Mouse (Mus musculus): Measurements from ENCODE around the gene Man2b1. TPM values are rescaled to one million over a fixed set of nuclear protein-coding genes. Genes with fewer than 3 reads are reported as not detected.
"Not testable (repeated sequence)": the region's sequence is repeated elsewhere in the genome, so short reads cannot be mapped to it uniquely, and the experiment has no call there.

The Man2b1 gene
- polyA plus RNA-seq, 1 experiment from 2014 or later, result 45.5 TPM

GRCm38 (mm10) chr8:85073041-85073612 lies 9.9 kb upstream of the Man2b1 start:
- no peak for TF ChIP-seq CTCF (IDR thresholded peaks at IDR 0.05)
- in situ Hi-C loops (cut with MboI; ENCODE audit: low pct_unique_long_range_greater_than_20kb), result no loop called here
- ATAC-seq (no peak), DNase-seq (ENCODE audit: low read depth, low spot score) (no peak)
- POLR2A ChIA-PET, result no interaction called here
- H3K27me3 ChIP-seq, result no peaks in the 10 kb centered on the region
- CTCF ChIA-PET, result interaction anchor here (1.2 kb wide), 1 partner anchor 10 kb away, joined by 3 read pairs; no protein-coding TSS in a partner anchor

DNA sequence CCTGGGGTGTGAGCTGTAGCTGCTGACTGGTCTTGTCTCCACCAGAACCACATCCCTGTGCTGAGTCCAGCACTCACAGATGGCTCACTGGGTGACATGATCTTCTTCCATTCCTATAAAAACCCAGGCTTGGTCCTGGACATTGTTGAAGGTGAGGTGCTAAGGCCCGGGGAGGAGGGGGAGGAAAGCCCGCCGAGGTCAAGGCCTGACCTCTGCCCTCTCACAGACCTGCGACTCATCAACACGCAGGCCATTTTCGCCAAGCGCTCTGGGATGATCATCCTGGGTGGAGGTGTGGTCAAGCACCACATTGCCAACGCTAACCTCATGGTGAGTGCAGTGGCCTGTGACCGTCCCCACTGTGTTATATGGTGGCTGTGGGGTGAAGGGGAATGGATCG lies 8.9 kb upstream of the Man2b1 start:
- DNase-seq (ENCODE audit: low read depth, low spot score) (no peak), ATAC-seq (no peak)
- CTCF ChIA-PET, result no interaction called here
- no peak for TF ChIP-seq CTCF (IDR thresholded peaks at IDR 0.05)
- H3K27me3 ChIP-seq, result no peaks in the 10 kb centered on the region
- POLR2A ChIA-PET, result no interaction called here
- in situ Hi-C loops (cut with MboI; ENCODE audit: low pct_unique_long_range_greater_than_20kb), result no loop called here

DNA sequence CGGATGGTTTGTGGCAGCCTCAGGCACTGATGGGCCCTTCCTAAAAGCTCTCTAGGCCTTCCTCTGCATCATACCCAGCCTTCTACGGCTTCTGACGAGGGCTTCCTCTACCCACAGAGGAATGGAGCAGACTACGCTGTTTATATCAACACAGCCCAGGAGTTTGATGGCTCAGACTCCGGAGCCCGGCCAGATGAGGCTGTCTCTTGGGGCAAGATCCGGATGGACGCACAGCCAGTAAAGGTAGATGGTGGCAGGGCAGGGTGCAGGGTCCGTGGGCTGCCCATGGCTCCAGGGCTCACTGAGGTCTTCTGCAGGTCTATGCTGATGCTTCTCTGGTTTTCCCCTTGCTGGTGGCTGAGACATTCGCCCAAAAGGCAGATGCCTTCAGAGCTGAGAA lies 8.5 kb upstream of the Man2b1 start:
- ChIA-PET POLR2A (no interaction called here), CTCF (no interaction called here)
- no peak for ATAC-seq
- DNase-seq (ENCODE audit: low read depth, low spot score), result no peak
- no peak for TF ChIP-seq CTCF (IDR thresholded peaks at IDR 0.05)
- in situ Hi-C loops (cut with MboI; ENCODE audit: low pct_unique_long_range_greater_than_20kb), result no loop called here
- no peaks in the 10 kb centered on the region for H3K27me3 ChIP-seq

DNA sequence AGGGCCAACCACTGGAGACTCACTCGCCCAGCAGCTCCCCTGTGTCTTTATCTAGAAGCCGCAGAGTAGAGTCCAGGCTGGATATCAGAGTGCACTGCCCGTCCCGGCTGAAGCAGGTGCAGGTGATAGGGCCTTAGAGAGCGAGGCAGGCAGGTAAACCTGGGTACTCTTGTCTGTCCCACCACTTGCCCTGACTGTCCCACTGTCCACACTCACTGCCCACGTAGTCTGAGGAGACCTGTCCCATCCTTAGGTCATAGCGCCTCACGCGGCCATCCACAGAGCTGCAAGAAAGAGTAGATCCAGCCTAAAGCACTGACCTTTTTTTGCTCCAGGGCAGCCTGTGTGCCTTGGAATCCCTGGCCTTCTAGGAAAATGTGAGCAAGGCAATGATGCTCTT lies 7.1 kb upstream of the Man2b1 start:
- ChIA-PET POLR2A (interaction anchor here (0.7 to 1.1 kb wide), 3 partner anchors 16 to 40 kb away, joined by 3 to 4 read pairs (median 3); partner anchors contain the start of genes Fbxw9 and Tnpo2), CTCF (interaction anchor here (0.9 to 2.7 kb wide), 9 partner anchors 9 to 95 kb away, joined by 3 to 10 read pairs (median 3); partner anchors contain the start of genes Gm5741 and Tnpo2)
- DNase-seq (ENCODE audit: low read depth, low spot score) (no peak), ATAC-seq (peak; percentile 29)
- H3K27me3 ChIP-seq, result no peaks in the 10 kb centered on the region
- TF ChIP-seq CTCF (IDR thresholded peaks at IDR 0.05), result no peak
- in situ Hi-C loops (cut with MboI; ENCODE audit: low pct_unique_long_range_greater_than_20kb), result no loop called here

DNA sequence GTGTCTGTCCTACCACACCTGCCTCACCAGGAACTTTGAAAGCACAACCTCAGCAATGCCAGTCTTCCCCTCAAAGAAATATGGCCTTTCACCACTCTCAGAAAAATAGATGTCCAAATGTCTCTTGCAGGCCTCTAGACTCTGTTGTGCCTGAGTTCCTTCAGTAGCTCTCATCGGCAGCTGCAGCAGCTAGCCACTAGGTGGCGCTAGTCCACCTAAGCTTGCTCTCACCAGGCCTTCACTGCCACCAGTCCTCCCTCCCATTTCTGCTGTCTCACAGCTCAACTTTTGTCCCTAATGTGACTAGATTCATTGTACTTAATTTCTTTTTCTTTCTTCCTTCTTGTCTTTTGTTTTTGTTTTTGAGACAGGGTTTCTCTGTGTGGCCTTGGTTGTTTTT lies 6.1 kb upstream of the Man2b1 start:
- no peak for TF ChIP-seq CTCF (IDR thresholded peaks at IDR 0.05)
- ATAC-seq (peak; percentile 33), DNase-seq (ENCODE audit: low read depth, low spot score) (no peak)
- ChIA-PET CTCF (interaction anchor here (0.6 to 2.7 kb wide), 12 partner anchors 8 to 94 kb away, joined by 3 to 10 read pairs (median 3); partner anchors contain the start of genes Gm5741 and Tnpo2), POLR2A (no interaction called here)
- H3K27me3 ChIP-seq, result no peaks in the 10 kb centered on the region
- in situ Hi-C loops (cut with MboI; ENCODE audit: low pct_unique_long_range_greater_than_20kb), result no loop called here

- ChIA-PET CTCF (no interaction called here), POLR2A (interaction anchor here (0.8 kb wide), 1 partner anchor 9 kb away, joined by 3 read pairs; no protein-coding TSS in a partner anchor)
- no peak for ATAC-seq
- in situ Hi-C loops (cut with MboI; ENCODE audit: low pct_unique_long_range_greater_than_20kb), result no loop called here
- no peak for TF ChIP-seq CTCF (IDR thresholded peaks at IDR 0.05)
- DNase-seq (ENCODE audit: low read depth, low spot score), result no peak
- H3K27me3 ChIP-seq, result no peaks in the 10 kb centered on the region
Measured at GRCm38 (mm10) chr8:85080214-85080531, 2.9 kb upstream of the Man2b1 start.

DNA sequence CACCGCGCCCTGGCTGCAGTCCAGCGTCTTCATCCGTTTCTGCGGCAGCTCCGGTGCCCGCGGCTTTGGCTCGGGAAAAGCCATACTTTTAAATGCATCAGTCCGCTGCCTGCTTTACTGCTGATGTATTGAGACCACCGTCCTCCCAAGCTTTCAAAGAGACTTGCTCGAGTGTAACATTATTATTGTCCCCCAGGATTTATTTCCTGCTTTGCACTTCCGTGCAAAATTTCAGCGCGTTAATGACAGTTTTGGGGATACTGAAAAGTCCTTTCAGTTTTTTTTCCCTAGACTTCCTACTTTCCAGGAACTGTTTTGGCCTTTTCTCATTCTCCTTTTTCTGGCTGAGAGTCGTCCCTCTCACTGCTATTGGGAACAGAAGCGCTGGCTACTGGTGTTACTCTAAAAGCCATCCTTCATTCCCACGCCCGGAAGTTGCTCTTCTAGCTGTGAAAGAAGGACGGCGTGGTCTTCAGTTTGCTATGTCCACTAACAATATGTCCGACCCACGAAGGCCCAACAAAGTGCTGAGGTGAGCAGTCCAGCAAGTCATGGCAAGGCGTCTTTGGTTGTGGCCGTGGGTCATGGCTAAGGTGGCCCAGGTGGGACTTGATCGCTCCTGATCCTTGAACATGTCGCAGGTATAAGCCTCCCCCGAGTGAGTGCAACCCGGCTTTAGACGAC lies 2.4 kb upstream of the Man2b1 start, which contains the start of gene Wdr83os:
Gene Wdr83os, plus strand, starts transcription at position 209 of the 684 bp plus-strand sequence.
- ChIA-PET CTCF (no interaction called here), POLR2A (interaction anchor here (0.8 kb wide), 1 partner anchor 8 kb away, joined by 3 read pairs; no protein-coding TSS in a partner anchor)
- in situ Hi-C loops (cut with MboI; ENCODE audit: low pct_unique_long_range_greater_than_20kb), result no loop called here
- DNase-seq (ENCODE audit: low read depth, low spot score), result no peak
- H3K27me3 ChIP-seq, result no peaks in the 10 kb centered on the region
- no peak for ATAC-seq
- TF ChIP-seq CTCF (IDR thresholded peaks at IDR 0.05), result no peak

- DNase-seq (ENCODE audit: low read depth, low spot score), result no peak
- ATAC-seq, result peak; percentile 27
- in situ Hi-C loops (cut with MboI; ENCODE audit: low pct_unique_long_range_greater_than_20kb), result no loop called here
- TF ChIP-seq CTCF (IDR thresholded peaks at IDR 0.05), result no peak
- H3K27me3 ChIP-seq, result no peaks in the 10 kb centered on the region
- ChIA-PET CTCF (interaction anchor here (1.4 kb wide), 1 partner anchor 14 kb away, joined by 3 read pairs; no protein-coding TSS in a partner anchor), POLR2A (no interaction called here)
Measured at GRCm38 (mm10) chr8:85081216-85081555, 1.9 kb upstream of the Man2b1 start, which contains the start of gene Wdr83. Wdr83 (minus strand) TSS chr8:85081306.

- CTCF ChIA-PET, result interaction anchor here (1.4 kb wide), 1 partner anchor 13 kb away, joined by 3 read pairs; no protein-coding TSS in a partner anchor
- H3K27me3 ChIP-seq; ATAC-seq; in situ Hi-C loops (cut with MboI; ENCODE audit: low pct_unique_long_range_greater_than_20kb); DNase-seq (ENCODE audit: low read depth, low spot score); POLR2A ChIA-PET: not testable (repeated sequence)
Measured at GRCm38 (mm10) chr8:85082169-85082568, 901 bp upstream of the Man2b1 start.

GRCm38 (mm10) chr8:85084633-85085032 lies 1.6 kb downstream of the Man2b1 start:
- ChIA-PET CTCF (no interaction called here), POLR2A (interaction anchor here (1.3 kb wide), 1 partner anchor 8 kb away, joined by 3 read pairs; no protein-coding TSS in a partner anchor)
- ATAC-seq (no peak), DNase-seq (ENCODE audit: low read depth, low spot score) (no peak)
- TF ChIP-seq CTCF (IDR thresholded peaks at IDR 0.05), result no peak
- in situ Hi-C loops (cut with MboI; ENCODE audit: low pct_unique_long_range_greater_than_20kb), result no loop called here
- no peaks in the 10 kb centered on the region for H3K27me3 ChIP-seq

DNA sequence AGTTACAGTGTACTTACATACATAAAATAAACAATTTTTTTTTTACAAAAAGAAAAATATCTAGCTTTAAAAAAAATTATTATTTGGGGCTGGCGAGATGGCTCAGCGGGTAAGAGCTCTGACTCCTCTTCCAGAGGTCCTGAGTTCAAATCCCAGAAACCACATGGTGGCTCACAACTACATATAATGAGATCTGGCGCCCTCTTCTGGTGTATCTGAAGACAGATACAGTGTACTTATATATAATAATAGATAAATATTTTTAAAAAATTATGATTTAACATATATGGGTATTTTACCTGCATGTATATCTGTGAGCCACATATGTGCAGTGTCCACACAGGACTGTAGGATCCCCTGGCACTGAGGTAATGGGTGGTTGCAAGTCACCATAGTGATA lies 3.2 kb downstream of the Man2b1 start:
- CTCF ChIA-PET, result interaction anchor here (1.1 kb wide), 1 partner anchor 15 kb away, joined by 3 read pairs; the partner anchor contains the start of gene Dhps
- no peaks in the 10 kb centered on the region for H3K27me3 ChIP-seq
- in situ Hi-C loops (cut with MboI; ENCODE audit: low pct_unique_long_range_greater_than_20kb), result no loop called here
- no peak for DNase-seq (ENCODE audit: low read depth, low spot score)
- POLR2A ChIA-PET, result no interaction called here
- ATAC-seq, result no peak
- TF ChIP-seq CTCF (IDR thresholded peaks at IDR 0.05), result no peak

All from Patski (cell line).